Comparison of ENCODE assay signal across 16 mouse cellular contexts in the genomic region with DNA sequence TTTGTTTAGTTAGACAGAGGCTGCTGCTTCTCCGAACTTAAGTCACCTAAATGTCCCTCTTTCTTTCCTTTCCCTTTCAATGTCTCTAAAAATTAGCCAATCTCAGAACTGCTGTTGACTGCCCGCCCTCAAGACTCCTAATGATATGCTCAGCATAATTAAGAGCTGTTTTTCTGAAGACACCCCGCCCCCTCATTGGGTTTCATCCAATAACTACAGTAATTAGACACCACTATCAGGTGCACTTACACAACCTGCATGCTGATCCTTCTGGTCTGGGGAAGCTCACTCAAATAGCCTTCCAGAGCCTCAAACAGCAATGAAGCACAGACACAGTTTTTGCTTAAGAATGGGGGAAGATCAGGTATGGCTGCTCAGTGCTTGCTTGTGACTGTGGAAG. TPM values are rescaled to one million over a fixed set of nuclear protein-coding genes. Genes with fewer than 3 reads are reported as not detected.
"Had no signal": no experiment of that assay in that cellular context is flagged by ENCODE, and none has a peak within 500 bp of the region (broad histone marks: within the 10 kb centered on the region; RNA-seq: fewer than 3 reads in every experiment).

No protein-coding gene starts in this region.

- H3K4me2 ChIP-seq: kidney, embryonic 15.5 days; limb, embryonic 12.5 days; limb, embryonic 15.5 days; liver, embryonic 11.5 days; lung, embryonic 14.5 days; midbrain, embryonic 11.5 days; stomach, embryonic 15.5 days had no signal

- H3K4me1 ChIP-seq: kidney, embryonic 15.5 days; limb, embryonic 12.5 days; limb, embryonic 15.5 days; stomach, embryonic 15.5 days had no signal

- H3K27me3 ChIP-seq: kidney, embryonic 15.5 days; limb, embryonic 12.5 days; limb, embryonic 15.5 days; stomach, embryonic 15.5 days had no signal

- H3K9me3 ChIP-seq: kidney, embryonic 15.5 days; limb, embryonic 12.5 days; limb, embryonic 15.5 days; stomach, embryonic 15.5 days had no signal

- ATAC-seq: intestine, postnatal 0 days; liver, postnatal 0 days; lung, postnatal 0 days had no signal

- H3K4me3 ChIP-seq: kidney, embryonic 15.5 days; limb, embryonic 12.5 days; limb, embryonic 15.5 days; stomach, embryonic 15.5 days had no signal

- H3K9ac ChIP-seq: kidney, embryonic 15.5 days; limb, embryonic 12.5 days; limb, embryonic 15.5 days; liver, embryonic 14.5 days; liver, postnatal 0 days; lung, embryonic 14.5 days; stomach, embryonic 15.5 days had no signal

- H3K27ac ChIP-seq: kidney, embryonic 15.5 days; limb, embryonic 12.5 days; limb, embryonic 15.5 days; liver, embryonic 14.5 days; stomach, embryonic 15.5 days had no signal

- DNase-seq: left cerebral cortex, postnatal 4 days; midbrain, embryonic 14.5 days; thymus, postnatal 25 days had no signal

RNA-seq across cellular contexts. Expression of gene Slc4a11, which starts 52.4 kb away (rescaled TPM):
- total RNA-seq: megakaryocyte progenitor cell, adult 5-6 weeks; megakaryocyte-erythroid progenitor cell, adult 5-6 weeks had no signal
- polyA plus RNA-seq: liver, postnatal 0 days had no signal
